Mouse (Mus musculus) cerebellum, adult 2 months (tissue): ENCODE measurements around the gene Arpp21.

Experiments used
- CTCF ChIP-seq: fragments of 200-500 bp; IDR thresholded peaks from 2 replicates; pipeline ENCODE4 v1.5.1; 2011; ENCODE audit warnings: low read depth, mild to moderate bottlenecking, control low read depth, low read length, moderate library complexity, borderline replicate concordance; ENCODE audit not compliant: insufficient read depth
- POLR2A ChIP-seq: fragments of 200-500 bp; IDR thresholded peaks from 2 replicates; pipeline ENCODE4 v1.6.1; 2011; ENCODE audit warnings: low read length, control low read depth, borderline replicate concordance; ENCODE audit not compliant: insufficient read depth

- TF ChIP-seq POLR2A (no peak), CTCF (no peak)
Observed at GRCm38 (mm10) chr9:112272426-112272969, 36.8 kb upstream of the Arpp21 start.
